Mouse (Mus musculus): ENCODE measurements around the gene Sec24d. TPM values are rescaled to one million over a fixed set of nuclear protein-coding genes. Genes with fewer than 3 reads are reported as not detected.
A peak's percentile ranks its signal among the peaks of the same experiment; 100 is the strongest.
"Not testable (repeated sequence)": the region's sequence is repeated elsewhere in the genome, so short reads cannot be mapped to it uniquely, and the experiment has no call there.

The Sec24d gene
- polyA plus RNA-seq, 1 experiment from 2014 or later: 55.6 TPM

DNA sequence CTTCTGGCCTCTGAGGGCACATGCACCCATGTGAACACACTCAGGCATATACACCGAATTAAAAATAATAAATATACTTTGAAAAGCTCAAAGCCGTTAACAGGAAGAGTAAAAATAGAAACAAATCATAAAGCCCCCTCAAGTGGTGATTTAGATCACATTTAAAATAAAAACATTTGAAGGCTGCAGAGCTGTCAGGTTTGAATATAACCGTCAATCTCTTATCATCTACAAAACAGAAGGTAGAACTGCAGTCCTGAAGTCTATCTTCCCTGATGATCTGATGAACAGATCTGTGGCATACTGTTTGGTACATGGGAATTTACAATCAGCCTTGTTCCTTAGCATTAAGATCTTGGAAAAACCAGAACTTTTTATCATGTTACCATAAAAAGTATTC lies 109.3 kb downstream of the Sec24d start:
- Histone ChIP-seq H3K27me3 (ENCODE audit: control insufficient read depth, insufficient read depth, low read length) (no peaks in the 10 kb centered on the region), H3K4me2 (replicated peaks; ENCODE audit: low read depth) (no peak overlapping the region), H3K27ac (replicated peaks) (no peak overlapping the region), H3K9me3 (ENCODE audit: control insufficient read depth, low read length) (no peaks in the 10 kb centered on the region), H3K4me1 (replicated peaks; ENCODE audit: control insufficient read depth, insufficient read depth) (no peaks in the 10 kb centered on the region), H3K9ac (ENCODE audit: low read length) (no peak overlapping the region), H3K36me3 (ENCODE audit: control insufficient read depth, insufficient read depth, low read length) (peaks cover 6% of the 10 kb centered on the region), H3K4me3 (ENCODE audit: low read depth, low read length) (no peak overlapping the region)
- 94% methylated on average over 3 of the region's 3 CpGs for WGBS
- DNase-seq (ENCODE audit: low spot score) (no peak), ATAC-seq (ENCODE audit: low FRiP score, low TSS enrichment) (no peak)
- TF ChIP-seq CTCF (IDR thresholded peaks at IDR 0.05; ENCODE audit: low read depth) (0 out of 2 replicates have a peak, but pooled peaks have one; percentile 7), EP300 (optimal IDR thresholded peaks at IDR 0.05) (no peak)

DNA sequence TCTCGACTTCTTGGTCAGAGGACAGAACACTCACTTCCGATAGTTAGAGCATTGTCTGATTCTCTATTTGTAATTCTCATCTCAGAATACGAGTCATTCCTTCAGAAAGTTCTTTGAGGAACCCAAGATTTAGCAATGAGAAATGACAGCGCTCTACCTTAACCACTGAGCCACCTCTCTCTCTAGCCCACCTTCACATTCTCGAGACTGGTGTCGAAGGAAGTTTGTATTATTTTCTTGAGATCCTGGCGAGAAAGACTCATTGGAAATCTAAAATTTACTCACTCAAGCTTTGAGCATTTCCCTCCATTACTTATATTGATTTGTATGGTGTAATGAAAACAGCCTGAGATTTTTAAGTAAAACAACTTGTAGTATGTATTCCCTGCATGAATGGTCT lies 117.2 kb downstream of the Sec24d start:
- 87% methylated on average over 7 of the region's 7 CpGs for WGBS
- TF ChIP-seq CTCF (IDR thresholded peaks at IDR 0.05; ENCODE audit: low read depth): no peak
- no peak for TF ChIP-seq EP300 (optimal IDR thresholded peaks at IDR 0.05)
- no peaks in the 10 kb centered on the region for H3K4me1 ChIP-seq (replicated peaks; ENCODE audit: control insufficient read depth, insufficient read depth)
- no peak overlapping the region for H3K4me3 ChIP-seq (ENCODE audit: low read depth, low read length)
- DNase-seq (ENCODE audit: low spot score): no peak
- peak overlapping the region; percentile 76; the same call in 1 of the 2 replicates for H3K4me2 ChIP-seq (replicated peaks; ENCODE audit: low read depth)
- no peaks in the 10 kb centered on the region for H3K27me3 ChIP-seq (ENCODE audit: control insufficient read depth, insufficient read depth, low read length)
- ATAC-seq (ENCODE audit: low FRiP score, low TSS enrichment): no peak
- no peak overlapping the region for H3K27ac ChIP-seq (replicated peaks)
- H3K36me3 ChIP-seq (ENCODE audit: control insufficient read depth, insufficient read depth, low read length): no peaks in the 10 kb centered on the region
- H3K9ac ChIP-seq (ENCODE audit: low read length): no peak overlapping the region
- H3K9me3 ChIP-seq (ENCODE audit: control insufficient read depth, low read length): no peaks in the 10 kb centered on the region

DNA sequence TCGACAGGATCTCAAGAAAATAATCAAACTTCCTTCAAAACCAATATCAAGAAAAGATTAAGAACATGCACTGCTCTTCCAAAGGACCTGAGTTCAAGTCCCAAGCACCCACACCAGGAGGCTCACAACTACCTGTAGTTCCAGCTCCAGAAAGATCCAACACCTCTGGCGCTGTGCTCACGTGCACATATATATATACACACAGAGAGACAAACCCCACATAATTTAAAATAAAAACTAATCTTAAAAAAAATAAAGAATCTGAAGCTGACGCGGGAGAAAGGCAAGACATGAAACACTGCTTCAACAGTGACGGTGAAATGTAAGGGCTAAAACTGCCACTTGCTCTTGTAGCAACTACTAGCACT lies 117.8 kb downstream of the Sec24d start:
- DNase-seq (ENCODE audit: low spot score) (no peak), ATAC-seq (ENCODE audit: low FRiP score, low TSS enrichment) (no peak)
- no peaks in the 10 kb centered on the region for H3K4me1 ChIP-seq (replicated peaks; ENCODE audit: control insufficient read depth, insufficient read depth)
- WGBS: 10% methylated on average over 6 of the region's 6 CpGs
- H3K4me3 ChIP-seq (ENCODE audit: low read depth, low read length): peak overlapping the region; percentile 74
- no peak for TF ChIP-seq EP300 (optimal IDR thresholded peaks at IDR 0.05)
- H3K27ac ChIP-seq (replicated peaks): peak overlapping the region; percentile 93; the same call in 1 of the 2 replicates
- no peaks in the 10 kb centered on the region for H3K9me3 ChIP-seq (ENCODE audit: control insufficient read depth, low read length)
- H3K27me3 ChIP-seq (ENCODE audit: control insufficient read depth, insufficient read depth, low read length): no peaks in the 10 kb centered on the region
- peak overlapping the region; percentile 76 for H3K4me2 ChIP-seq (replicated peaks; ENCODE audit: low read depth)
- H3K9ac ChIP-seq (ENCODE audit: low read length): peak overlapping the region; percentile 76
- no peaks in the 10 kb centered on the region for H3K36me3 ChIP-seq (ENCODE audit: control insufficient read depth, insufficient read depth, low read length)

DNA sequence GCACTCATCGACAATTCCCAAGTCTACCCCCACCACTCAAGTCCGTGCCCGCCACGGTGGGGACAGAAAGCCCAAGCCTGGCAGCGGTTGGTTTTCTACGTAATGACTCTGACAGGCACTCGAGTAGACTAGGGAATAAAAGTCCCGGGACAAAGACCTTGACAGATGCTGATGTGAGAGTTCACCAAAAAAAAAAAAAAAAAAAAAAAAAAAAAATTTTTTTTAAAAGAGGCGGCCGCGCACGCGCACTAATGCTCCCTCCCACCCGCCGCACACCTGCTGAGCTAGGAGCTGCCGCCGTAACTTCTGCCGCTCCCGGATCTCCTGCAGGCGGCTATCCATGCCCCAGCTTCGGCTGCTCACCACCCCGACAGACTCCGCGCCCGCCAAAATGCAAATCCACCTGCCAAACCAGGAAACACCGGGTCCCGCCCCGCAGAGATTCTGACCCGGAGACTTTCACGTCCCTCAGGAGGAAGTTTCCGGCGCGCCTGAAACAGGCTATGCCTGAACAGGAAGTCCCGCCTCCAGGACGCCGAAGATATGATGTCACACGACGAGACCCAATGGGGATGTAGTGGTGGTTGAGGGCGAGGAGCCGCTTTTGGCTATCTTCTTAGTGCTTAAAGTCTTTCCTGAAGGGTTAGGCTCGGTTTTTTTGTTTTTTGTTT lies 118.4 kb downstream of the Sec24d start, which contains the start of gene Mettl14:
TSS of gene Mettl14 (minus strand) at position 623 of the 671 bp plus-strand sequence.
- no peaks in the 10 kb centered on the region for H3K36me3 ChIP-seq (ENCODE audit: control insufficient read depth, insufficient read depth, low read length)
- H3K4me1 ChIP-seq (replicated peaks; ENCODE audit: control insufficient read depth, insufficient read depth): no peaks in the 10 kb centered on the region
- WGBS: under 1% methylated on average over 41 of the region's 41 CpGs
- peak within 1 kb of the TSS; percentile 93 for H3K27ac ChIP-seq (replicated peaks)
- peak within 1 kb of the TSS; percentile 76 for H3K4me2 ChIP-seq (replicated peaks; ENCODE audit: low read depth)
- H3K9ac ChIP-seq (ENCODE audit: low read length): peak within 1 kb of the TSS; percentile 76
- no peaks in the 10 kb centered on the region for H3K9me3 ChIP-seq (ENCODE audit: control insufficient read depth, low read length)
- ATAC-seq (ENCODE audit: low FRiP score, low TSS enrichment): peak; percentile 99
- peak; percentile 98 for DNase-seq (ENCODE audit: low spot score)
- no peaks in the 10 kb centered on the region for H3K27me3 ChIP-seq (ENCODE audit: control insufficient read depth, insufficient read depth, low read length)
- peak within 1 kb of the TSS; percentile 74 for H3K4me3 ChIP-seq (ENCODE audit: low read depth, low read length)
- TF ChIP-seq CTCF (IDR thresholded peaks at IDR 0.05; ENCODE audit: low read depth): no peak; the same call in 1 of the 2 replicates
- TF ChIP-seq EP300 (optimal IDR thresholded peaks at IDR 0.05): peak; percentile 77

DNA sequence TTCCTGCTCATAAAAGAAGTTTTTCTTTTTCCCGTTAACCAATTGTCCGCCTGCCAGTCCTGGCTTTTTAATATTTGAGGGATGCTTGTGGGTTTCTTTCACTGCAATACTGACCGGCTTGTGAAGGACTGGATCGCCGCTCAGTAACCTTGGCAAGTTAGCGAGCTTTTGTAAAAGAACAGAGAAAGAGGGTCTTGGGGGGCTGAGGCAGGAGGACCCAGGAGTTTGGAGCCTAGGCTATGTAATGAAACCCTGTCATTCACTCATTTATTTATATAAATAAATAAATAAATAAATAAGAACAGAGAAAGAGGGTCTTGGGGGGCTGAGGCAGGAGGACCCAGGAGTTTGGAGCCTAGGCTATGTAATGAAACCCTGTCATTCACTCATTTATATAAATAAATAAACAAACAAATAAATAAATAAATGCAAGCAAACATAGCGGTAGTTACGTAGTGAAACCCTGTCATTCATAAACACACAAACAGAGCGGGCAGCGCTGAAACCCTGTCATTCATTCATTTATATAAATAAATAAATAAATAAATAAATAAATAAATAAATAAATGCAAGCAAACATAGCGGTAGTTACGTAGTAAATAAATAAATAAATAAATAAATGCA lies 119.0 kb downstream of the Sec24d start:
- WGBS: 16% methylated on average over 12 of the region's 12 CpGs
- peak overlapping the region; percentile 77 for H3K27ac ChIP-seq (replicated peaks)
- peak; percentile 71 for ATAC-seq (ENCODE audit: low FRiP score, low TSS enrichment)

DNA sequence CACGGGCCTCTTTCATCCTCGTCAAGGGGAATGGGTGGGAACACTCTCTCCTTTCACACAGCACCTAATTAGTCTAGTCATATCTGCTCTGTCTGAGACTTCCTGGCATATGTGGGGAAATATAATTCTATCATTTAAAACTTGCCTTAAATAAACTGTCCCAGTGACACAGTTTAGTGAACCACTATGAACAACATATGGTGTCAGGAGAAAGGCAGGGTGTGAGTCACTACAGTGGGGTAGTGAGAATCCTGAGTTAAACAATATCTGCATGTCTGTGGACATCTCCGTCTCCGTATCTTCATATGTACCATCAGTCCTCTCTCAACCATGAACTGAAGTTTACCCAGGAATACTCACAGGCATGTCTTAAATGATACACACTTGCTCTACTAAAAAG lies 123.9 kb downstream of the Sec24d start:
- H3K9ac ChIP-seq (ENCODE audit: low read length): no peak overlapping the region
- TF ChIP-seq EP300 (optimal IDR thresholded peaks at IDR 0.05) (no peak), CTCF (IDR thresholded peaks at IDR 0.05; ENCODE audit: low read depth) (no peak)

More for the DNA sequence above, 119.0 kb downstream of the Sec24d start:
- H3K9ac ChIP-seq (ENCODE audit: low read length): peak overlapping the region; percentile 28
- not testable (repeated sequence) for H3K27me3 ChIP-seq (ENCODE audit: control insufficient read depth, insufficient read depth, low read length); H3K9me3 ChIP-seq (ENCODE audit: control insufficient read depth, low read length); DNase-seq (ENCODE audit: low spot score); H3K4me1 ChIP-seq (replicated peaks; ENCODE audit: control insufficient read depth, insufficient read depth); H3K36me3 ChIP-seq (ENCODE audit: control insufficient read depth, insufficient read depth, low read length)
- H3K4me2 ChIP-seq (replicated peaks; ENCODE audit: low read depth): peak overlapping the region; percentile 71
- peak overlapping the region; percentile 74 for H3K4me3 ChIP-seq (ENCODE audit: low read depth, low read length)

More for the DNA sequence above, 123.9 kb downstream of the Sec24d start:
- DNase-seq (ENCODE audit: low spot score) (no peak), ATAC-seq (ENCODE audit: low FRiP score, low TSS enrichment) (no peak)
- Histone ChIP-seq H3K4me3 (ENCODE audit: low read depth, low read length) (no peak overlapping the region), H3K4me1 (replicated peaks; ENCODE audit: control insufficient read depth, insufficient read depth) (no peaks in the 10 kb centered on the region), H3K36me3 (ENCODE audit: control insufficient read depth, insufficient read depth, low read length) (no peaks in the 10 kb centered on the region), H3K27ac (replicated peaks) (no peak overlapping the region), H3K9me3 (ENCODE audit: control insufficient read depth, low read length) (no peaks in the 10 kb centered on the region), H3K27me3 (ENCODE audit: control insufficient read depth, insufficient read depth, low read length) (no peaks in the 10 kb centered on the region), H3K4me2 (replicated peaks; ENCODE audit: low read depth) (no peak overlapping the region)
- WGBS: 78% methylated on average over 4 of the region's 4 CpGs
